Mouse (Mus musculus): Measurements from ENCODE around the gene Nr5a1. TPM values are rescaled to one million over a fixed set of nuclear protein-coding genes. Genes with fewer than 3 reads are reported as not detected.

The Nr5a1 gene
- polyA plus RNA-seq, 1 experiment from 2014 or later: 0.21 TPM

DNA sequence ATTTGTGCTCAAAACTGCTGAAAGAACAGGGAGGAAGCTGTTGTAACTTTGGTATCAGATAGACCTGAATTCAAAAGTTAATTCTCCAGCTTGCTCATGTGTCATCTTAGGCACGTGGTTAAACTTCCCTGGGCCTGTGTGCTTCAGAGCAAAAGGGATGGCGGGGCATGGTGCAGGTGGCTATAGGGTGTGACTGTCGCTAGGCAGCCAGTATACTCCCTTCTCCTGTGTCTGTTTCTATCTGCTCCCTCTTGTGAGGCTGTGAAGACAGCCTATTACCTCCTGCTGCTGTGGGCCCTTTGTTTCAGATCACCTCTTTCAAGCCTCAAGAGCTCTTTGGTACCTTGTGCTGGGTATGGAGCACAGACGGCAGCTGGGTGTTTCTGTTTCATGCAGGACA, 7.7 kb upstream of the Nr5a1 start:
- DNase-seq (ENCODE audit: low spot score) (no peak), ATAC-seq (ENCODE audit: low read depth) (no peak)
- Histone ChIP-seq H3K4me3 (ENCODE audit: low read depth, low read length) (no peak overlapping the region), H3K36me3 (ENCODE audit: control insufficient read depth, insufficient read depth, low read length) (no peaks in the 10 kb centered on the region), H3K9ac (ENCODE audit: low read depth, low read length) (no peak overlapping the region), H3K4me2 (ENCODE audit: low read depth, low read length) (no peak overlapping the region), H3K27ac (replicated peaks; ENCODE audit: low read depth, low read length) (no peak overlapping the region), H3K27me3 (replicated peaks; ENCODE audit: control insufficient read depth, insufficient read depth, low read length) (no peaks in the 10 kb centered on the region), H3K9me3 (ENCODE audit: control insufficient read depth, low read length) (no peaks in the 10 kb centered on the region), H3K4me1 (ENCODE audit: control insufficient read depth, insufficient read depth, low read length) (no peaks in the 10 kb centered on the region)
- 47% methylated on average over 4 of the region's 4 CpGs for WGBS

DNA sequence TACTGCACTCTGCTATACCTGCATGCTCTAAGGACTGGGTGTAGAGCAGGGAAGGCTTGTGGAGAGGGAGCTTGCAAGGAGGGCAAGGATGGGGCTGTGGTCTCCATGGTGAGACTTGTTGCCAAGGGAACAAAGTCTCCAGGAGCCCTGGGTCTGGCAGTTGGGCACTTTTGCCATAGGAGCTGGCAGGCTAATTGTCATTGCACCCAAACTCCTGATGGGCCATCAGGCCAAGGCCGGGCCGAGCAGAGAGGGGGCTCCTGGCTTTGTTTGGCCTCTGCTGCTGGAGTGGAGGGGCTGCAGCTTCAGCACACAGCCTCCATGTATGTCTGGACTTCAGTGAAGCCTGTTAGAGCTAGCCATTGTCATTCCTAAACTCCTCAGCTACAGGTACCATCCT, 6.3 kb upstream of the Nr5a1 start:
- Histone ChIP-seq H3K4me3 (ENCODE audit: low read depth, low read length) (no peak overlapping the region), H3K4me2 (ENCODE audit: low read depth, low read length) (no peak overlapping the region), H3K9me3 (ENCODE audit: control insufficient read depth, low read length) (no peaks in the 10 kb centered on the region), H3K4me1 (ENCODE audit: control insufficient read depth, insufficient read depth, low read length) (no peaks in the 10 kb centered on the region), H3K27ac (replicated peaks; ENCODE audit: low read depth, low read length) (no peak overlapping the region), H3K9ac (ENCODE audit: low read depth, low read length) (no peak overlapping the region), H3K36me3 (ENCODE audit: control insufficient read depth, insufficient read depth, low read length) (no peaks in the 10 kb centered on the region), H3K27me3 (replicated peaks; ENCODE audit: control insufficient read depth, insufficient read depth, low read length) (no peaks in the 10 kb centered on the region)
- 88% methylated on average over 2 of the region's 2 CpGs for WGBS
- no peak for ATAC-seq (ENCODE audit: low read depth)
- DNase-seq (ENCODE audit: low spot score): no peak

DNA sequence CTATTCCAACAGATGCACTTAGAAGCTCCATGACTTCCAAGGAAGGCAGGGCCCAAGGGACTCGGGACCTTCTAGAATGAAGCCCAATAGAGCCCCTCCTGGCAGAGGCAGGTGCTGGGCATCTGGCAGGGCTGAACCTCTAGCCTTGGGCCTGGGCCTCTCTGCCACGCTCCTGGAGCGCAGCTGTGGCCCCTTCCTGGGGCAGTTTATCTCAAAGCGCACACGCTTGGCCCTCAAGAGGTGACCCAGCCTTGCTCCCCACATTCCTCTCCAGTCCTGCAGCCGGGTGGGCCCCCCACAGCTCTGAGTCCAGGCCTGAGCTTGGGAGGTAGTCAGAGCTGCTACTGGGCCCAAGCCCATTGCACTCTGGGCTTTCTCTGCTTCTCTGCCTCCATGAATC, 5.0 kb upstream of the Nr5a1 start:
- Histone ChIP-seq H3K4me1 (ENCODE audit: control insufficient read depth, insufficient read depth, low read length) (no peaks in the 10 kb centered on the region), H3K9me3 (ENCODE audit: control insufficient read depth, low read length) (no peaks in the 10 kb centered on the region), H3K4me3 (ENCODE audit: low read depth, low read length) (no peak overlapping the region), H3K27ac (replicated peaks; ENCODE audit: low read depth, low read length) (no peak overlapping the region), H3K9ac (ENCODE audit: low read depth, low read length) (no peak overlapping the region), H3K27me3 (replicated peaks; ENCODE audit: control insufficient read depth, insufficient read depth, low read length) (peaks cover under 1% of the 10 kb centered on the region; the same call in 1 of the 2 replicates), H3K36me3 (ENCODE audit: control insufficient read depth, insufficient read depth, low read length) (no peaks in the 10 kb centered on the region), H3K4me2 (ENCODE audit: low read depth, low read length) (no peak overlapping the region)
- 66% methylated on average over 5 of the region's 6 CpGs for WGBS
- no peak for DNase-seq (ENCODE audit: low spot score)
- no peak for ATAC-seq (ENCODE audit: low read depth)

DNA sequence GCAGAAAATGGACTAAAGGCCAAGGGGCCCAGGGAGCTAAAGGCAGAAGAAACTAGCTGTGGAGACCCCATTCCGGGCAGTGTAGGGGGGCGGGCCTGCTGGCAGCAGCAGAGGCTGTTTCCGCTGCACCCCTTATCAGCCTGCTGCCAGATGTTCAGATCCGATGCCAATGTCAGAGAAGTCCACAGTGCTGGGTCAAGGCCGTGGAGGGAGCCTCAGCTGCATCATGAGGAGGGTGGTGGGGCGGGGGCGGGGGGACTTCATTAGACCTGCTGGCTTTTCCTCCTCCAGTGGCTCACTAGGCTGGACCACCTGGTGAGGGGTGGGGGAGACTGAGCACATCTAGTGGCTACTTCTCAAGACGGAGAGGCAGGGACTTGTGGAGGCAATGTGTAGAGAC, 4.3 kb upstream of the Nr5a1 start:
- Histone ChIP-seq H3K4me2 (ENCODE audit: low read depth, low read length) (no peak overlapping the region), H3K4me1 (ENCODE audit: control insufficient read depth, insufficient read depth, low read length) (no peaks in the 10 kb centered on the region), H3K9ac (ENCODE audit: low read depth, low read length) (no peak overlapping the region), H3K9me3 (ENCODE audit: control insufficient read depth, low read length) (no peaks in the 10 kb centered on the region), H3K36me3 (ENCODE audit: control insufficient read depth, insufficient read depth, low read length) (no peaks in the 10 kb centered on the region), H3K27me3 (replicated peaks; ENCODE audit: control insufficient read depth, insufficient read depth, low read length) (peaks cover 7% of the 10 kb centered on the region), H3K27ac (replicated peaks; ENCODE audit: low read depth, low read length) (no peak overlapping the region), H3K4me3 (ENCODE audit: low read depth, low read length) (no peak overlapping the region)
- no peak for DNase-seq (ENCODE audit: low spot score)
- WGBS: 57% methylated on average over 7 of the region's 8 CpGs
- ATAC-seq (ENCODE audit: low read depth): no peak

DNA sequence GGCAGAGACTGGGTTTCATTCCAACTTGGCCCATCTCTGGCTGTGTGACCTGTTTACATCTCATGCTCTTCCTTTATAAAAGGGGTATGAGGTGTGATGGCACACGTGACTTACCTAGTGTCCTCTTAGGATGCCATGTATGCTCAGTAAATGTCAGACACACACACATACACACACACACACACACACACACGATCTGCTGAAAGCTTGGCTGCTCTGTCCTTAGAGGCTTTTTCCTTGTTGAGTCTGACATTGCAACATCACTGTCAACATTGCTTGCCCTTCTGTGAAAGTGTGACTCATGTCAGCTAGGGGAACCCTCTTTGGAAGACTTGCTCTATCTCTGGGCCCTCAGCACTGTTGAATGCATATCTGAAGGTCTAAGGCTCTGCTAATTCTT, 3.1 kb upstream of the Nr5a1 start:
- Histone ChIP-seq H3K9me3 (ENCODE audit: control insufficient read depth, low read length) (no peaks in the 10 kb centered on the region), H3K4me1 (ENCODE audit: control insufficient read depth, insufficient read depth, low read length) (no peaks in the 10 kb centered on the region), H3K36me3 (ENCODE audit: control insufficient read depth, insufficient read depth, low read length) (no peaks in the 10 kb centered on the region), H3K9ac (ENCODE audit: low read depth, low read length) (no peak overlapping the region), H3K4me3 (ENCODE audit: low read depth, low read length) (no peak overlapping the region), H3K4me2 (ENCODE audit: low read depth, low read length) (no peak overlapping the region), H3K27ac (replicated peaks; ENCODE audit: low read depth, low read length) (no peak overlapping the region), H3K27me3 (replicated peaks; ENCODE audit: control insufficient read depth, insufficient read depth, low read length) (peaks cover 20% of the 10 kb centered on the region)
- 83% methylated on average over 2 of the region's 2 CpGs for WGBS
- ATAC-seq (ENCODE audit: low read depth) (no peak), DNase-seq (ENCODE audit: low spot score) (no peak)

DNA sequence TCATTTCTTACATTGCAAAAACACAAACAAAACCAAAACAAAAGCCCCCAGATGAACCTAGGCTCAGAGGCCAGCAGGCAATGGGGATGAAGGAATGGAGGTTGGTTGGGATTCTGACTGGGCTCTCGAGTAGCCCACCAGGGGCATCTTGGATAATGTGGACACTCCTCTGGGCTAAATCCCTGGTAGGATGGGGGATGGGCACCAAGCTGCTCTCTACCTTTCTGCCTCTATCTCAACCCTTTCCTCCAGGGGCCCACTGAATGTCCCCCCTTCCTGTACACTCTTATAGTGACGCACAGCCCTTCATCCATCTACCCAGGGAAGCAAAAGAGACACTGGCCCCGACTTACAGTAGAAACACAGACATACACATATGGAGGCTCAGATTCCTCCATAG, 746 bp downstream of the Nr5a1 start:
- H3K4me2 ChIP-seq (ENCODE audit: low read depth, low read length): no peak overlapping the region
- peaks cover 11% of the 10 kb centered on the region for H3K4me1 ChIP-seq (ENCODE audit: control insufficient read depth, insufficient read depth, low read length)
- DNase-seq (ENCODE audit: low spot score): no peak
- no peak overlapping the region for H3K9ac ChIP-seq (ENCODE audit: low read depth, low read length)
- no peaks in the 10 kb centered on the region for H3K36me3 ChIP-seq (ENCODE audit: control insufficient read depth, insufficient read depth, low read length)
- H3K27me3 ChIP-seq (replicated peaks; ENCODE audit: control insufficient read depth, insufficient read depth, low read length): peaks cover 58% of the 10 kb centered on the region
- 74% methylated on average over 3 of the region's 3 CpGs for WGBS
- no peaks in the 10 kb centered on the region for H3K9me3 ChIP-seq (ENCODE audit: control insufficient read depth, low read length)
- no peak for ATAC-seq (ENCODE audit: low read depth)
- no peak overlapping the region for H3K4me3 ChIP-seq (ENCODE audit: low read depth, low read length)
- H3K27ac ChIP-seq (replicated peaks; ENCODE audit: low read depth, low read length): no peak overlapping the region

DNA sequence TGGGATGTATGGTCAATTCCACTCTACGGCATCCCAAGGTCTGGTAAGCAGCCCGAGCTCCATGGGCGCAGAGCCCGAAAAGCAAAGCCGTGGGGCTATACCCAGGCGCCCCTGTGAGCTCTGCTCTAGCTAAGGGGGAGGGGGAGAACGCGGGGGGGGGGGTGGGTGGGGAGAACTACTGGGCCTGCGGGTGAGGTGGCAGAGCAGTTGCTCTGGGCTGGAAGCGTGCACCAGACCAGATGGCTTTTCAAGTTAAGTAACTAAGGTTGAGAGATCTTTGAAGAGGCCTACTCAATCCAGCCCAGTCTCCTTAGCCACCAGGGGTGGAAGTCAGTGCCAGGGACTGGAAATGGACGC, 1.6 kb downstream of the Nr5a1 start:
- Histone ChIP-seq H3K27ac (replicated peaks; ENCODE audit: low read depth, low read length) (no peak overlapping the region), H3K9ac (ENCODE audit: low read depth, low read length) (no peak overlapping the region), H3K27me3 (replicated peaks; ENCODE audit: control insufficient read depth, insufficient read depth, low read length) (peaks cover 67% of the 10 kb centered on the region), H3K4me2 (ENCODE audit: low read depth, low read length) (no peak overlapping the region), H3K9me3 (ENCODE audit: control insufficient read depth, low read length) (no peaks in the 10 kb centered on the region), H3K4me1 (ENCODE audit: control insufficient read depth, insufficient read depth, low read length) (peaks cover 11% of the 10 kb centered on the region), H3K36me3 (ENCODE audit: control insufficient read depth, insufficient read depth, low read length) (no peaks in the 10 kb centered on the region), H3K4me3 (ENCODE audit: low read depth, low read length) (no peak overlapping the region)
- ATAC-seq (ENCODE audit: low read depth) (no peak), DNase-seq (ENCODE audit: low spot score) (no peak)
- 18% methylated on average over 7 of the region's 11 CpGs for WGBS

DNA sequence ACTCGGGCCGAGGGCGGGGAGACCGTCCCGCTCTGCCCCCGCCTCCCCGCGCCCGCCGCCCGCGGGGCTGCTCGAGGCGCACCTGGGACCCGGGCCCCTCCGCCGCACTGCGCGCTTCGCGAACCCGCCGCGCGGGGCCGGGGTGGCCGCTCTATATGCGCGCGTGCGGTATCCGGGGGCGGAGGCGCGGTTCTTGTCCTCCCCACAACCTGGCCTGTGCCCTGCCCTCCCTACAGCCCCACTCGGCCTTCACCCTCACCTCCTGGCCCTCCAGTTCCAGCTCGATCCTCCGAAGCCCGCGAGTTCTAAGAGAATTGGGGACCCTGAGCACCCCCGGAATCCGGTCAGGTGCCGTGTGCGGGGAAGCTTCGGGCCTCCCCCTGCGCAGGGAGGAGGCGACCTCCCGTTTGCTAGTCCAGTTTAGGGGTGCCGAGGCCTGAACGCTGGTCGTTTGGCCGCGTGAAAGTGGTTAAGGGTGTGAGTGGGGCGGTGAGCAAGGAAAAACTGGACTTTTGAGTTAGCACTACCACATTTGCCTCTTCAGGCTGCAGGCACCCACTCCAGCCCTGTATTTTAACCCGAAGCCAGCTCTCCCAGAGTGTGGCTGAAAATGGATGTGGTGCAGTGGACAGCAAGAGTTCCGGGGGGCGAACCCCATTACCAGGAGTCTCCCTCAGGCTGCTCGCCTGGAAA, 2.1 kb downstream of the Nr5a1 start:
- H3K27me3 ChIP-seq (replicated peaks; ENCODE audit: control insufficient read depth, insufficient read depth, low read length): peaks cover 72% of the 10 kb centered on the region
- peak overlapping the region; percentile 59 for H3K4me2 ChIP-seq (ENCODE audit: low read depth, low read length)
- no peak overlapping the region for H3K27ac ChIP-seq (replicated peaks; ENCODE audit: low read depth, low read length)
- H3K4me3 ChIP-seq (ENCODE audit: low read depth, low read length): peak overlapping the region; percentile 40
- DNase-seq (ENCODE audit: low spot score) (no peak), ATAC-seq (ENCODE audit: low read depth) (no peak)
- H3K4me1 ChIP-seq (ENCODE audit: control insufficient read depth, insufficient read depth, low read length): peaks cover 11% of the 10 kb centered on the region
- 8% methylated on average over 23 of the region's 58 CpGs for WGBS
- H3K36me3 ChIP-seq (ENCODE audit: control insufficient read depth, insufficient read depth, low read length): no peaks in the 10 kb centered on the region
- H3K9ac ChIP-seq (ENCODE audit: low read depth, low read length): 0 out of 2 replicates have a peak overlapping the region, but pooled peaks have one; percentile 14
- H3K9me3 ChIP-seq (ENCODE audit: control insufficient read depth, low read length): no peaks in the 10 kb centered on the region

DNA sequence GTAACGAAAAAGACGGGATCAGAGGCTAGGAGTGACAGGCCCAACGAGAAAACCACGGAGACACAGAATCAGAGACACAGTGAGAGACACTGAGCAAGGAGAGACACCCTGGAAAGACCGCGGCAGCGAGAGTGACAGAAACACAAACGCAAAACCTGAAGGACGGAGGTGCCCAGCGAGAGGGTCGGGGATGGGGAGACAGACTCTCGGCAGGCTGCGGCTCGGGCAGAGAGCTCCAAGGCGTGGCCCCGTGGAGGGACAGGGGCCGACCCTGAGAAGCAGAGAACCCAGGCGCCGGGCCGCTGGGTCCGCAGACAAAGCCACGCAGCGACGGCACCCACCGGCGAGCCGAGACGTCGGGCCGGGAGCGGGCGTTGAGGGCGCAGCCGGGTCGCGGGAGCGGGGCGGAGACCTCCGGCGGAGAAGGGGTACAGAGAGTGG, 2.9 kb downstream of the Nr5a1 start:
- peaks cover 80% of the 10 kb centered on the region for H3K27me3 ChIP-seq (replicated peaks; ENCODE audit: control insufficient read depth, insufficient read depth, low read length)
- DNase-seq (ENCODE audit: low spot score) (no peak), ATAC-seq (ENCODE audit: low read depth) (no peak)
- H3K4me2 ChIP-seq (ENCODE audit: low read depth, low read length): peak overlapping the region; percentile 59
- H3K36me3 ChIP-seq (ENCODE audit: control insufficient read depth, insufficient read depth, low read length): no peaks in the 10 kb centered on the region
- H3K27ac ChIP-seq (replicated peaks; ENCODE audit: low read depth, low read length): no peak overlapping the region
- H3K9me3 ChIP-seq (ENCODE audit: control insufficient read depth, low read length): no peaks in the 10 kb centered on the region
- H3K4me3 ChIP-seq (ENCODE audit: low read depth, low read length): peak overlapping the region; percentile 40
- WGBS: 3% methylated on average over 14 of the region's 40 CpGs
- H3K4me1 ChIP-seq (ENCODE audit: control insufficient read depth, insufficient read depth, low read length): peaks cover 11% of the 10 kb centered on the region
- H3K9ac ChIP-seq (ENCODE audit: low read depth, low read length): no peak overlapping the region

All from embryonic facial prominence, embryonic 14.5 days (tissue).